ENCODE assay signal across 22 mouse cellular contexts in genomic region chr13:4192511-4192910, GRCm38 (mm10). TPM values are rescaled to one million over a fixed set of nuclear protein-coding genes. Genes with fewer than 3 reads are reported as not detected.
DNase-seq lines count a peak whose midpoint lies in the region; ATAC-seq and TF ChIP-seq lines count a peak whose summit lies in the region.
"Had no signal": no experiment of that assay in that cellular context is flagged by ENCODE, and none has a peak within 500 bp of the region (broad histone marks: within the 10 kb centered on the region; RNA-seq: fewer than 3 reads in every experiment).

No protein-coding gene starts in this region.

- DNase-seq in liver, embryonic 13.5 days: no peak
- DNase-seq in liver (no peak), 416B (ENCODE audit: low read depth) (peak; percentile 14), G1E (ENCODE audit: low spot score) (no peak)
- no peak for DNase-seq in retina, embryonic 14.5 days (ENCODE audit: low spot score)
- DNase-seq in gastrocnemius, adult 8-10 months (ENCODE audit: low spot score in 2 of 2): no peak
- DNase-seq: adrenal gland, postnatal 25 days; cerebellum, adult 18-20 months; cerebellum, adult 9-11 months; cerebellum, postnatal 36 days; gastrocnemius, postnatal 14 days; heart, adult 2 months; heart, postnatal 14 days had no signal

- H3K4me1 ChIP-seq in liver, embryonic 13.5 days (replicated peaks): no peaks in the 10 kb centered on the region
- H3K4me1 ChIP-seq in G1E (ENCODE audit: insufficient read depth, low read depth, low read length): peaks cover 49% of the 10 kb centered on the region
- H3K4me1 ChIP-seq in liver, embryonic 16.5 days (ENCODE audit: control insufficient read depth, low read depth, low read length): no peaks in the 10 kb centered on the region
- H3K4me1 ChIP-seq: embryonic facial prominence, embryonic 13.5 days; forebrain, embryonic 12.5 days; heart, embryonic 15.5 days; hindbrain, embryonic 13.5 days had no signal

- H3K9me3 ChIP-seq in liver, embryonic 13.5 days (replicated peaks): no peaks in the 10 kb centered on the region
- no peaks in the 10 kb centered on the region for H3K9me3 ChIP-seq in G1E (replicated peaks)
- no peaks in the 10 kb centered on the region for H3K9me3 ChIP-seq in liver, embryonic 16.5 days (replicated peaks; ENCODE audit: control insufficient read depth, low read length)
- H3K9me3 ChIP-seq: embryonic facial prominence, embryonic 13.5 days; forebrain, embryonic 12.5 days; heart, embryonic 15.5 days; hindbrain, embryonic 13.5 days had no signal

- ATAC-seq in liver, embryonic 13.5 days (ENCODE audit: low read depth): no peak
- no peak for ATAC-seq in G1E (ENCODE audit: extremely low read depth, insufficient number of reproducible peaks, low FRiP score, poor library complexity, severe bottlenecking)
- ATAC-seq in liver, embryonic 16.5 days (ENCODE audit: low read depth): no peak
- ATAC-seq: forebrain, embryonic 16.5 days had no signal

- whole genome bisulfite sequencing in liver, embryonic 13.5 days (ENCODE audit: insufficient replicate concordance): 36% methylated on average over 3 of the region's 3 CpGs
- 32% methylated on average over 3 of the region's 3 CpGs for WGBS in liver, embryonic 16.5 days (ENCODE audit: insufficient replicate concordance)

- H3K4me3 ChIP-seq in liver, embryonic 13.5 days (replicated peaks): no peak overlapping the region
- H3K4me3 ChIP-seq in G1E (ENCODE audit: low read depth, low read length): peak overlapping the region; percentile 69
- no peak overlapping the region for H3K4me3 ChIP-seq in liver, embryonic 16.5 days (ENCODE audit: low read depth, low read length)
- H3K4me3 ChIP-seq: embryonic facial prominence, embryonic 13.5 days; forebrain, embryonic 12.5 days; heart, adult 2 months; heart, embryonic 15.5 days; hindbrain, embryonic 13.5 days had no signal

- H3K27ac ChIP-seq in liver, embryonic 13.5 days: no peak overlapping the region
- H3K27ac ChIP-seq in liver, embryonic 16.5 days (ENCODE audit: low read length): no peak overlapping the region
- H3K27ac ChIP-seq: embryonic facial prominence, embryonic 13.5 days; forebrain, embryonic 12.5 days; heart, adult 2 months; heart, embryonic 15.5 days; hindbrain, embryonic 13.5 days had no signal

- no peaks in the 10 kb centered on the region for H3K27me3 ChIP-seq in liver, embryonic 13.5 days
- no peaks in the 10 kb centered on the region for H3K27me3 ChIP-seq in G1E (ENCODE audit: insufficient read depth, low read length)
- no peaks in the 10 kb centered on the region for H3K27me3 ChIP-seq in liver, embryonic 16.5 days (ENCODE audit: control insufficient read depth, insufficient read depth, low read depth, low read length)
- H3K27me3 ChIP-seq: embryonic facial prominence, embryonic 13.5 days; forebrain, embryonic 12.5 days; heart, embryonic 15.5 days; hindbrain, embryonic 13.5 days had no signal

- H3K9ac ChIP-seq in liver, embryonic 13.5 days: no peak overlapping the region
- H3K9ac ChIP-seq in liver, embryonic 16.5 days (ENCODE audit: low read depth, low read length): no peak overlapping the region
- H3K9ac ChIP-seq: embryonic facial prominence, embryonic 13.5 days; forebrain, embryonic 12.5 days; heart, embryonic 15.5 days; hindbrain, embryonic 13.5 days had no signal

- 0 out of 2 replicates have a peak overlapping the region, but pooled peaks have one; percentile 21 for H3K4me2 ChIP-seq in liver, embryonic 13.5 days
- H3K4me2 ChIP-seq in liver, embryonic 16.5 days (ENCODE audit: low read depth, low read length): peak overlapping the region; percentile 13
- H3K4me2 ChIP-seq: embryonic facial prominence, embryonic 13.5 days; forebrain, embryonic 12.5 days; heart, embryonic 11.5 days; heart, embryonic 15.5 days; hindbrain, embryonic 13.5 days had no signal

- TF ChIP-seq CTCF in G1E (IDR thresholded peaks at IDR 0.05; ENCODE audit: low read depth, low read length): no peak

- H3K36me3 ChIP-seq in liver, embryonic 13.5 days: no peaks in the 10 kb centered on the region
- peaks cover 21% of the 10 kb centered on the region for H3K36me3 ChIP-seq in G1E (replicated peaks)
- no peaks in the 10 kb centered on the region for H3K36me3 ChIP-seq in liver, embryonic 16.5 days (ENCODE audit: control insufficient read depth, insufficient read depth)
- H3K36me3 ChIP-seq: embryonic facial prominence, embryonic 13.5 days; forebrain, embryonic 12.5 days; heart, embryonic 15.5 days; hindbrain, embryonic 13.5 days had no signal

RNA-seq across cellular contexts. Expression of gene Akr1c13, which starts 1.6 kb away (rescaled TPM):
- 31.9 and 35.1 TPM in 2 replicates for polyA plus RNA-seq in liver, embryonic 13.5 days (2015; fragmentation: Nextera tagmentation; extraction: Ambion mirVana)
- total RNA-seq in G1E (2014; fragmentation: Nextera tagmentation) (76.4 and 99.4 TPM in 2 replicates), G1E (2017) (350 and 361 TPM in 2 replicates)
- 5.9 and 6.1 TPM in 2 replicates for polyA plus RNA-seq in G1E (2012)
- 51.7 and 57.5 TPM in 2 replicates for polyA plus RNA-seq in liver, embryonic 16.5 days (2015; fragmentation: Nextera tagmentation; extraction: Ambion mirVana)
- under 1 TPM in 2 of 4 experiments, not detected in 2; 0.43 to 0.46 TPM for total RNA-seq in gastrocnemius, adult 8-10 months (2022)

RNA-seq across cellular contexts. Expression of gene Akr1c19, which starts 36.0 kb away (rescaled TPM):
- polyA plus RNA-seq in liver, embryonic 13.5 days (2015; fragmentation: Nextera tagmentation; extraction: Ambion mirVana): 35.8 and 42.7 TPM in 2 replicates
- not detected in 2 replicates for total RNA-seq in G1E (2014; fragmentation: Nextera tagmentation)
- total RNA-seq in G1E (2017): 0.11 and 0.70 TPM in 2 replicates
- polyA plus RNA-seq in G1E (2012): not detected in 2 replicates
- polyA plus RNA-seq in liver, embryonic 16.5 days (2015; fragmentation: Nextera tagmentation; extraction: Ambion mirVana): 51.5 and 55.0 TPM in 2 replicates
- total RNA-seq in gastrocnemius, adult 8-10 months (2022): under 1 TPM in 3 of 4 experiments, not detected in 1; 0.17 to 0.65 (median 0.47) TPM
- total RNA-seq: MEL had no signal
- polyA plus RNA-seq: embryonic facial prominence, embryonic 13.5 days had no signal

RNA-seq across cellular contexts. Expression of gene Akr1c18, which starts 42.1 kb away (rescaled TPM):
- polyA plus RNA-seq in liver, embryonic 13.5 days (2015; fragmentation: Nextera tagmentation; extraction: Ambion mirVana): 0.60 and 0.71 TPM in 2 replicates
- not detected in 2 replicates for total RNA-seq in G1E (2014; fragmentation: Nextera tagmentation)
- total RNA-seq in G1E (2017): not detected in 2 replicates
- polyA plus RNA-seq in G1E (2012): not detected in 2 replicates
- 0.92 and 1.1 TPM in 2 replicates for polyA plus RNA-seq in liver, embryonic 16.5 days (2015; fragmentation: Nextera tagmentation; extraction: Ambion mirVana)
- under 1 TPM in 1 of 4 experiments, not detected in 3; 0.22 TPM for total RNA-seq in gastrocnemius, adult 8-10 months (2022)
- total RNA-seq: heart, adult 2 months; heart, postnatal 14 days; hematopoietic stem cell, adult 5-6 weeks; MEL had no signal
- polyA plus RNA-seq: forebrain, embryonic 12.5 days; heart, embryonic 11.5 days; hindbrain, embryonic 13.5 days had no signal

Comparison
In these comparisons a context has a peak if more than half of its experiments do, and no peak if none do; other contexts are left out.
1. RNA of gene Akr1c19, which starts 36.0 kb away (polyA plus RNA-seq): 51.5 to 55.0 TPM in liver, embryonic 16.5 days and 35.8 to 42.7 TPM in liver, embryonic 13.5 days; not detected in G1E; every median in the first group is over 10 times any median in the second.